Comparison of ENCODE assay signal across 1 mouse cellular context in the genomic region with DNA sequence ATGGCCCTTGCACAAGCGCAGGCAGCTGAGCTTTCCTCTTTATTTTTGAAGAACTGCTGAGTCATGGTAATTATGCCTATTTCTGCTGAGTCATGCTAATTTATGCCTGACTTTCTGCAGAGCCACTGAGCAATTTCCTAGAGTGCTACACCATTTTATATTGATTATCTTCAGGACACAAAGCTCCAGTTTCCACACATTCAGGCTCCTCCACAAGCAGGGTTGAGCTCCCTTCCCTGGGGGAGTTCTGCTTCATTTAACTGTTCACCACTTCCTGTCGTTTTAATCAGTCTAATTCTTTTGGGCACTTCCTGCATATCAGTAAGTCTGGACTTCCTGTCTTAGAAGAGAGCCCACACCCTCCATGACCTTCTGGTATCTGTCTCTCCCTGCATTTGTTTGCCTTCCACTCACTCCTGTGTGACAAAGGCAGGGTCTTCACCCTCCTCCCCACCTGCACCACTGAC.
TF ChIP-seq lines count a peak whose summit lies in the region.

No protein-coding gene starts in this region.

TF ChIP-seq in MEL, 35 proteins besides CTCF, POLR2A, EP300 and RAD21 (continued from another document):
- 0 out of 2 replicates have a peak, but pooled peaks have one; percentile 33 for TF ChIP-seq TBP (IDR thresholded peaks at IDR 0.05; ENCODE audit: low read depth, low read length)
- peak; percentile 37; the same call in 1 of the 2 replicates for TF ChIP-seq ETS1 (IDR thresholded peaks at IDR 0.05; ENCODE audit: low read depth, low read length)
- TF ChIP-seq RCOR1 (IDR thresholded peaks at IDR 0.05; ENCODE audit: low read depth, low read length), result no peak
- TF ChIP-seq TAL1 (IDR thresholded peaks at IDR 0.05; ENCODE audit: low read length), result no peak
- TF ChIP-seq NRF1 (IDR thresholded peaks at IDR 0.05; ENCODE audit: insufficient read depth, low read depth, low read length, poor library complexity, severe bottlenecking), result no peak
- no peak for TF ChIP-seq SIN3A (IDR thresholded peaks at IDR 0.05; ENCODE audit: low read length)
- no peak for TF ChIP-seq CHD2 (IDR thresholded peaks at IDR 0.05; ENCODE audit: low read length)
- peak; percentile 16; the same call in 1 of the 2 replicates for TF ChIP-seq GATA1 (IDR thresholded peaks at IDR 0.05; ENCODE audit: low read depth, low read length)
- no peak for TF ChIP-seq POLR2AphosphoS5 (IDR thresholded peaks at IDR 0.05; ENCODE audit: borderline replicate concordance, low read depth, low read length)
- no peak for TF ChIP-seq HCFC1 (IDR thresholded peaks at IDR 0.05; ENCODE audit: low read depth, low read length)
- no peak for TF ChIP-seq MEF2A (IDR thresholded peaks at IDR 0.05; ENCODE audit: extremely low read depth, insufficient replicate concordance, low read depth, low read length, poor library complexity, severe bottlenecking)
- no peak for TF ChIP-seq TCF12 (IDR thresholded peaks at IDR 0.05; ENCODE audit: low read depth, low read length)
- TF ChIP-seq ZC3H11A (IDR thresholded peaks at IDR 0.05; ENCODE audit: low read depth, low read length), result no peak
- no peak for TF ChIP-seq SMC3 (IDR thresholded peaks at IDR 0.05; ENCODE audit: low read depth, low read length)
- no peak for TF ChIP-seq POLR2AphosphoS2 (IDR thresholded peaks at IDR 0.05; ENCODE audit: low read length)
- no peak for TF ChIP-seq MYB (IDR thresholded peaks at IDR 0.05; ENCODE audit: low read depth, low read length)
- no peak for TF ChIP-seq UBTF (IDR thresholded peaks at IDR 0.05; ENCODE audit: borderline replicate concordance, insufficient read depth, low read depth, low read length)
- no peak for TF ChIP-seq MXI1 (IDR thresholded peaks at IDR 0.05; ENCODE audit: low read depth, low read length)
- no peak for TF ChIP-seq USF1 (IDR thresholded peaks at IDR 0.05; ENCODE audit: low read depth, low read length)
- no peak for TF ChIP-seq KAT2A (conservative IDR thresholded peaks at IDR 0.05; ENCODE audit: low read depth, low read length)
- no peak for TF ChIP-seq BHLHE40 (IDR thresholded peaks at IDR 0.05; ENCODE audit: borderline replicate concordance, low read depth, low read length)
- TF ChIP-seq GABPA (IDR thresholded peaks at IDR 0.05; ENCODE audit: low read depth, low read length), result peak; percentile 84; the same call in 1 of the 2 replicates
- TF ChIP-seq ELF1 (IDR thresholded peaks at IDR 0.05; ENCODE audit: low read depth, low read length), result no peak; the same call in 1 of the 2 replicates
- no peak for TF ChIP-seq CHD1 (IDR thresholded peaks at IDR 0.05; ENCODE audit: low read depth, low read length)
- no peak for TF ChIP-seq ZMIZ1 (IDR thresholded peaks at IDR 0.05; ENCODE audit: low read depth, low read length)
- TF ChIP-seq E2F4 (IDR thresholded peaks at IDR 0.05; ENCODE audit: borderline replicate concordance, low read depth, low read length), result no peak
- peak; percentile 99 for TF ChIP-seq MAFK (IDR thresholded peaks at IDR 0.05; ENCODE audit: borderline replicate concordance, low read depth, low read length)
- no peak for TF ChIP-seq USF2 (IDR thresholded peaks at IDR 0.05; ENCODE audit: borderline replicate concordance in 1 of 2, insufficient read depth in 1 of 2, low read depth in 1 of 2, low read length in 2 of 2)
- no peak for TF ChIP-seq NELFE (IDR thresholded peaks at IDR 0.05; ENCODE audit: low read depth, low read length)
- TF ChIP-seq JUND (IDR thresholded peaks at IDR 0.05; ENCODE audit: low read depth, low read length), result no peak
